Mouse (Mus musculus): Measurements from ENCODE around the gene Cpox. TPM values are rescaled to one million over a fixed set of nuclear protein-coding genes. Genes with fewer than 3 reads are reported as not detected.
A peak's percentile ranks its signal among the peaks of the same experiment; 100 is the strongest.

Gene Cpox
- total RNA-seq, 2 experiments from 2014 or later, result 210 to 314 TPM

GRCm38 (mm10) chr16:58727477-58728131 is 57.5 kb downstream of the Cpox start, which contains the start of gene Cldnd1:
Gene Cldnd1 (plus strand): TSS chr16:58727910.
- ATAC-seq (replicated peaks; ENCODE audit: low FRiP score, low TSS enrichment, poor library complexity, severe bottlenecking), result peak; percentile 100

- ATAC-seq (replicated peaks; ENCODE audit: low FRiP score, low TSS enrichment, poor library complexity, severe bottlenecking), result peak; percentile 70
Observed at GRCm38 (mm10) chr16:58728176-58728671, 58.1 kb downstream of the Cpox start.

GRCm38 (mm10) chr16:58738205-58738604 is 68.1 kb downstream of the Cpox start:
- peak; percentile 65; the same call in 1 of the 2 replicates for ATAC-seq (replicated peaks; ENCODE audit: low FRiP score, low TSS enrichment, poor library complexity, severe bottlenecking)

- ATAC-seq (replicated peaks; ENCODE audit: low FRiP score, low TSS enrichment, poor library complexity, severe bottlenecking), result peak; percentile 65; the same call in 1 of the 2 replicates
Observed at GRCm38 (mm10) chr16:58738800-58739199, 68.7 kb downstream of the Cpox start.

GRCm38 (mm10) chr16:58740751-58741150 is 70.7 kb downstream of the Cpox start:
- no peak for ATAC-seq (replicated peaks; ENCODE audit: low FRiP score, low TSS enrichment, poor library complexity, severe bottlenecking)

GRCm38 (mm10) chr16:58746715-58747114 is 76.6 kb downstream of the Cpox start:
- no peak for ATAC-seq (replicated peaks; ENCODE audit: low FRiP score, low TSS enrichment, poor library complexity, severe bottlenecking)

- ATAC-seq (replicated peaks; ENCODE audit: low FRiP score, low TSS enrichment, poor library complexity, severe bottlenecking), result peak; percentile 92
Observed at GRCm38 (mm10) chr16:58751314-58751713, 81.2 kb downstream of the Cpox start.

- no peak for ATAC-seq (replicated peaks; ENCODE audit: low FRiP score, low TSS enrichment, poor library complexity, severe bottlenecking)
Observed at GRCm38 (mm10) chr16:58756191-58756590, 86.1 kb downstream of the Cpox start.

- no peak for ATAC-seq (replicated peaks; ENCODE audit: low FRiP score, low TSS enrichment, poor library complexity, severe bottlenecking)
Observed at GRCm38 (mm10) chr16:58763076-58763475, 93.0 kb downstream of the Cpox start, which contains the start of gene Olfr172. Gene Olfr172 (minus strand): TSS chr16:58763176.

Other genes with a start within 250 kb of the Cpox start
- gene St3gal6, start 146.0 kb upstream of the Cpox start, total RNA-seq (2014; fragmentation: Nextera tagmentation), result 40.1 and 61.6 TPM in 2 replicates
- 39.9 and 44.9 TPM in 2 replicates for gene St3gal6, start 146.0 kb upstream of the Cpox start, total RNA-seq (2017)
- gene Gm813, start 53.3 kb upstream of the Cpox start, total RNA-seq (2014; fragmentation: Nextera tagmentation), result not detected in 2 replicates
- gene Gm813, start 53.3 kb upstream of the Cpox start, total RNA-seq (2017), result not detected in 2 replicates
- gene E330017A01Rik, start 31.6 kb upstream of the Cpox start, total RNA-seq (2014; fragmentation: Nextera tagmentation), result not detected in 2 replicates
- gene E330017A01Rik, start 31.6 kb upstream of the Cpox start, total RNA-seq (2017), result not detected in 2 replicates
- not detected in 2 replicates for gene Gpr15, start 48.8 kb downstream of the Cpox start, total RNA-seq (2014; fragmentation: Nextera tagmentation)
- gene Gpr15, start 48.8 kb downstream of the Cpox start, total RNA-seq (2017), result not detected in 2 replicates
- gene Cldnd1, start 57.6 kb downstream of the Cpox start, total RNA-seq (2014; fragmentation: Nextera tagmentation), result 40.0 and 41.1 TPM in 2 replicates
- 16.4 and 36.4 TPM in 2 replicates for gene Cldnd1, start 57.6 kb downstream of the Cpox start, total RNA-seq (2017)
- not detected in 2 replicates for gene Olfr172, start 92.9 kb downstream of the Cpox start, total RNA-seq (2014; fragmentation: Nextera tagmentation)
- gene Olfr172, start 92.9 kb downstream of the Cpox start, total RNA-seq (2017), result not detected in 2 replicates
- gene Olfr173, start 130.0 kb downstream of the Cpox start, total RNA-seq (2014; fragmentation: Nextera tagmentation), result not detected in 2 replicates
- gene Olfr173, start 130.0 kb downstream of the Cpox start, total RNA-seq (2017), result not detected in 2 replicates
- not detected in 2 replicates for gene Olfr175-ps1, start 156.5 kb downstream of the Cpox start, total RNA-seq (2014; fragmentation: Nextera tagmentation)
- not detected in 2 replicates for gene Olfr175-ps1, start 156.5 kb downstream of the Cpox start, total RNA-seq (2017)
- gene Olfr177, start 204.5 kb downstream of the Cpox start, total RNA-seq (2014; fragmentation: Nextera tagmentation), result not detected in 2 replicates
- gene Olfr177, start 204.5 kb downstream of the Cpox start, total RNA-seq (2017), result not detected in 2 replicates
- not detected in 2 replicates for gene Olfr178, start 221.8 kb downstream of the Cpox start, total RNA-seq (2014; fragmentation: Nextera tagmentation)
- gene Olfr178, start 221.8 kb downstream of the Cpox start, total RNA-seq (2017), result not detected in 2 replicates